Mouse (Mus musculus) small intestine, adult 2 months (tissue): ENCODE data around the gene Baz2b. TPM values are rescaled to one million over a fixed set of nuclear protein-coding genes. Genes with fewer than 3 reads are reported as not detected.

Source experiments
- H3K27ac ChIP-seq: fragments of 200-500 bp; 2 replicates; pipeline ENCODE4 v1.5.1; 2012; ENCODE audit warnings: low read depth, low read length, control low read depth, inconsistent platforms; ENCODE audit not compliant: insufficient read depth
- H3K27me3 ChIP-seq: fragments of 200-500 bp; 2 replicates; pipeline ENCODE4 v1.6.1; 2012; ENCODE audit warnings: mild to moderate bottlenecking, moderate library complexity, low read length, inconsistent platforms; ENCODE audit not compliant: control insufficient read depth, insufficient read depth
- H3K36me3 ChIP-seq: fragments of 200-500 bp; 2 replicates; pipeline ENCODE4 v1.6.1; 2012; ENCODE audit warnings: mild to moderate bottlenecking, low read length, control low read depth, inconsistent platforms; ENCODE audit not compliant: control insufficient read depth, insufficient read depth
- H3K4me1 ChIP-seq: fragments of 200-500 bp; 2 replicates; pipeline ENCODE4 v1.6.1; 2012; ENCODE audit warnings: low read length, inconsistent platforms, mixed read lengths; ENCODE audit not compliant: control insufficient read depth, insufficient read depth, insufficient read length
- H3K4me3 ChIP-seq: fragments of 200-500 bp; 2 replicates; pipeline ENCODE4 v1.5.1; 2012; ENCODE audit warnings: low read depth, mild to moderate bottlenecking, control low read depth, inconsistent platforms, low read length, moderate library complexity
- CTCF ChIP-seq: fragments of 200-500 bp; IDR thresholded peaks from 2 replicates; pipeline ENCODE4 v1.5.1; 2012; ENCODE audit warnings: low read depth, mild to moderate bottlenecking, control low read depth, inconsistent platforms, low read length, moderate library complexity, mixed read lengths; ENCODE audit not compliant: insufficient replicate concordance, insufficient read length; ENCODE audit errors: extremely low read depth
- POLR2A ChIP-seq: fragments of 200-500 bp; IDR thresholded peaks from 2 replicates; pipeline ENCODE4 v1.6.1; 2012; ENCODE audit warnings: low read depth, mild to moderate bottlenecking, control low read depth, inconsistent platforms, low read length, moderate library complexity
- WGBS: fragments of 180-500 bp; shearing (Covaris S2); methylation state at CpG from one replicate; pipeline ENCODE4 v1.1.7; 2018; 5-methylcytosine and 5-hydroxymethylcytosine counted together
- polyA plus RNA-seq: library from polyadenylated mRNA; depleted of rRNA; stranded (reverse); fragments of >200 nt; gene quantifications from 2 replicates; pipeline ENCODE4 v1.2.3, GENCODE M21; 2012

Baz2b gene
- polyA plus RNA-seq, 1 experiment = 9.9 TPM

DNA sequence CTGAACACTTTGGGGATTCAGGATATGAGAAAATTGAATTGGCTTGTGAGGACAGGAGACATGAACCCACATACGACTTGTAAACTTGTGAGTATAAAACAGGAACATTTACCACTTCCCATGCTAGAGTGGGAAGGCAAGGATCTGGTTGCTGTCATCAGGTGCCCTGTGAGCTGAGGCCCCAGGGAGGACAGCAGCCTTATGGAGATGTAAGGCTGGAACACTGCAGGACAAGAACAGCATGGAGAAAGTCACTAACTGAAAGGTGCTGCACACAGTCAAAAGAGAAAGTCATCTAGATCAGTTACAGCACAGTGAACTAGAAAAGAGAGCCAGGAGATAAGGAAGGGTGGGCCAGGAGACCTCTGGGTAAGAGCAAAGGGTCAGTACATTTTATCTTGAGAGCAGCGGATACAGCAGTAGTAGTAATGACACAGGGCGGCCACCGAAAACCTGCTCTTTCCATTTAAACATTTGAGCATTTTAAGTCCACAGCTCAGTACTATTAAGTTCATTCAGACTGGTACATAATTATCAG, 236.5 kb downstream of the Baz2b start:
- H3K4me3 ChIP-seq = no peak overlapping the region
- TF ChIP-seq CTCF (no peak), POLR2A (no peak)
- H3K27ac ChIP-seq = no peak overlapping the region
- H3K4me1 ChIP-seq = no peaks in the 10 kb centered on the region
- WGBS = 82% methylated on average over 4 of the region's 4 CpGs
- no peaks in the 10 kb centered on the region for H3K27me3 ChIP-seq
- H3K36me3 ChIP-seq = peaks cover 39% of the 10 kb centered on the region

DNA sequence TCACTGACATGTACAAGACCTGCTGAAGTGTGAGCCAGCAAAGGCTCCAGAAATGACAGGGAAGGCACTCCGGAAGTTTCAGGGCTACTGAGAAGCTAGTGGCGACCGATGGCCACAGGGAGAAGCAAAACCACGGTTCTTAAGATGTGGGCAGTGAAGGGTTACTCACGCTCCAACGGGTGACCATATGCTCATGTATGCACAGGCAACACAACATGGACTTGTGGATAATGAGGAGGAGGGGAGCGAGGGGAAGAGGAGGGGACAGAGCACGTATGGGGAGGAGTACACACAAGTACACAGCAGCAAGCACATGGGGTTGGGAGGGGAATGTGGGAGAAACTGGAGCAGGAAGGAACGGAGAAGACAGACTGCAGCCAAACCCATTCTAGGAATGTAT, 239.1 kb downstream of the Baz2b start:
- Histone ChIP-seq H3K27ac (no peak overlapping the region), H3K4me3 (no peak overlapping the region), H3K36me3 (peaks cover 36% of the 10 kb centered on the region), H3K27me3 (no peaks in the 10 kb centered on the region), H3K4me1 (no peaks in the 10 kb centered on the region)
- WGBS = 86% methylated on average over 9 of the region's 9 CpGs
- TF ChIP-seq POLR2A = no peak

DNA sequence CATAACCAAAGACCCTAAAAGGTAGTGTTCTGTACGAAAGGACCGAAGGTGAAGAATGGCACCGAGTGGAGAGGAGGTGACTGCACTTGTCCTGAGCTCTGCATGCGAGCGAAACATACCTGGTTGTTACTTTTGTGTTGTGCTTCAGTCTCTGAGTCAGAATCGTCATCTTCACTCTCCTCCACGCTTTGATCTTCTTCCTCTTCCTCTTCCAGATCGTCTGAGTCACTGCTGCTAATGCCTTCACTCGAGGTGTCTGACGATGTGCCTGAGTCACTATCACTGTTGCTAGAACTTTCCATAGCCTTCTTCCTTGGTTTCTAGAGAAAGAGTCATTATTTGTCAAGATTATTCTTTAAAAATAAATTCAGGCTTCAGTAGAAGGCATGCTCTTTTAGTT, 240.5 kb downstream of the Baz2b start:
- Histone ChIP-seq H3K36me3 (peaks cover 32% of the 10 kb centered on the region), H3K4me3 (no peak overlapping the region), H3K27ac (no peak overlapping the region), H3K27me3 (no peaks in the 10 kb centered on the region), H3K4me1 (no peaks in the 10 kb centered on the region)
- no peak for TF ChIP-seq CTCF
- TF ChIP-seq POLR2A = no peak
- WGBS = 80% methylated on average over 10 of the region's 10 CpGs

DNA sequence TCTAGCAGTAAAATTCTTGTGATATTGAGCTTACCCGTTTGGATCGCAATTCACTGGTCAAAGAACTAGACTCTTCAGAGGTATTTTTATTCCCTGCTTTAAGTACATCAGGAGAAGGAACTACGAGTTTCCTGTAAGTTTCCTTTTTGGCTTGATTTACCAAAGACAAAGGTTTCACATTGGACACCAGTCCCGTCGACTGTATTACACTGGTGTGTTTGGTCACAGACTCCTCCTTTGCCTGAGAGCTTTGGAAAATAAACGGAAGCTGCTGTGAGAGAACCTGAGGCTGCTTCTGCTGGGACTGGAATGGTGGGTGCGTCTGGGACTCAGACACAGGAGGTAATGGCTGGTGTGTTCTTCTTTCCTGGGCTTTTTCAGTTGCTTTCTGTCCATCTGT, 241.0 kb downstream of the Baz2b start:
- no peak overlapping the region for H3K4me3 ChIP-seq
- peaks cover 33% of the 10 kb centered on the region for H3K36me3 ChIP-seq

DNA sequence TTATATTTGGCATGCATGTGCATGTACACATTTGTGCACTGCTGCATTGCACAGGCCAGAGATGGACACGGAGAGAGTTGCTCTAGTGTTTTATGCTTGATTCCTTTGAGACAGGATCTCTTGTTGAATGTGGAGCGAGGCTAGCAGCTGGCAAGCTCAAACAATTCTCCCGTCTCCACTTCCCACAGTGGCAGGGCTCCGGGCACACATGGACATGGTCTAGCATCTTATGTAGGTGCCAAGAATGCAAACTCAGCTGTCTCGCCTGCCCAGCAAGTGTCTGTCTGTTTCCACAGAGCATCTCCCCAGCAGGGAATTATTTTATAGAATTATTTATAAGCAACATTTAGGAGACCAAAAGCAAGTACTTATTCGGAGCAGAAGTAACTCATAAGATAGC, 243.2 kb downstream of the Baz2b start:
- WGBS = 96% methylated on average over 6 of the region's 6 CpGs
- Histone ChIP-seq H3K4me1 (no peaks in the 10 kb centered on the region), H3K36me3 (peaks cover 45% of the 10 kb centered on the region)

More for the DNA sequence above, 241.0 kb downstream of the Baz2b start:
- TF ChIP-seq CTCF (no peak), POLR2A (no peak)
- no peaks in the 10 kb centered on the region for H3K27me3 ChIP-seq
- 90% methylated on average over 7 of the region's 7 CpGs for WGBS
- H3K4me1 ChIP-seq = no peaks in the 10 kb centered on the region
- no peak overlapping the region for H3K27ac ChIP-seq

DNA sequence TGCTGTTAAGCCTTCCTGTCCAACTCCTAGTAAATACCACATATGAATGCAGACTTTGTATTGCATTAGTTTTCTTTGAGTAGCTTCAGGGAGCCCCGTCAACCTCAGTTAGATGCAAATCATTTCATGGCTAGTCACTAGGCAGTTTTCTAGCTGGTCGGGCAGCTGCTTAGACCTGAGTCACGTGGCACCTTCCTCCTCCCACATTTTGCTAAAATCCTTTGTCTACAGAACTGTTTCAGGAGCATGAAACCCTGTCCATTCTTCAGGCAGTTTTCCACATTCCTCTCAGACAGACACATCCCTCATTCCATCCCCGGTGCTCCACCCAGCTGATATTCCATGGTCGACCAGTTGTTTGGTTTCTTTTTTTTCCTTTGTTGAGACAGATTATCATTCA, 246.6 kb downstream of the Baz2b start:
- H3K27me3 ChIP-seq = no peaks in the 10 kb centered on the region
- H3K4me3 ChIP-seq = no peak overlapping the region
- peaks cover 49% of the 10 kb centered on the region for H3K36me3 ChIP-seq
- WGBS = 78% methylated on average over 5 of the region's 5 CpGs
- H3K4me1 ChIP-seq = no peaks in the 10 kb centered on the region
- no peak for TF ChIP-seq POLR2A
- TF ChIP-seq CTCF = no peak
- no peak overlapping the region for H3K27ac ChIP-seq

More for the DNA sequence above, 243.2 kb downstream of the Baz2b start:
- no peak for TF ChIP-seq POLR2A
- no peak for TF ChIP-seq CTCF
- Histone ChIP-seq H3K4me3 (no peak overlapping the region), H3K27me3 (no peaks in the 10 kb centered on the region), H3K27ac (no peak overlapping the region)

DNA sequence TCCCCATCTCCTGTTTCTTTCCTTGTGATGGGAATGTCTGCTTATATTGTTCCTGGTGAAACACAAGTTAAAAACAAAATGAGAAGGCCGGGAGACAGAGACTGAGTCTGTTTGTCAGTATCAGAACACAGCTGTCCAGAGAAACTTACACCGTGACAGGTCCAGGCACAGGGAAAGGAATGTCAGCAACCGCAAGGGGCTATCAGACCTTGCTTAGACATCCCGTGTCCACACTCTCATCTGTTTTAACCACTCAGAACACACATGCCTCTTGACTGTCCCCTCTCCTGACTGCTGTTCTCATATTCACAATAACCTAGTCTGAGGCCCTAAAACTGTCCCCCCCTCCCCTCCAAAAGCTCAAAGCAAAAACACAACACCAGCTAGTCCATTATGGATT, 247.1 kb downstream of the Baz2b start:
- Histone ChIP-seq H3K4me3 (no peak overlapping the region), H3K36me3 (peaks cover 47% of the 10 kb centered on the region), H3K27ac (no peak overlapping the region), H3K4me1 (no peaks in the 10 kb centered on the region), H3K27me3 (no peaks in the 10 kb centered on the region)
- 87% methylated on average over 4 of the region's 4 CpGs for WGBS
- no peak for TF ChIP-seq POLR2A
- no peak for TF ChIP-seq CTCF

DNA sequence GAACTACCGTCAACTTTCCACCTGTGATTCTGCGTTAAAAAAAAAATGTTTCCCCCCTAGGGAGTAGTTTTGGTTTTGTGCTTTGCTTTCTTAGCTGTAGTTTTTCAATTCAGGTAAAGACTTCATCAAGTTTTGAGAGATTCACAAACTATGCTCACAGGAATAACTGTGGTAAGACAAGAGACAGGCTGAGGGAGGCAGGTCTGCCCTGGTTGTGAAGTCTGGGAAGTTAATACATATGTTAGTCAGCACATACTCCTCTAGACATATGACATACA, 249.2 kb downstream of the Baz2b start:
- no peak for TF ChIP-seq CTCF
- H3K27me3 ChIP-seq = no peaks in the 10 kb centered on the region
- 92% methylated on average over 2 of the region's 2 CpGs for WGBS

More for the DNA sequence above, 249.2 kb downstream of the Baz2b start:
- Histone ChIP-seq H3K27ac (no peak overlapping the region), H3K36me3 (peaks cover 52% of the 10 kb centered on the region), H3K4me1 (no peaks in the 10 kb centered on the region), H3K4me3 (no peak overlapping the region)
